Mouse (Mus musculus): ENCODE results near the gene Podxl. TPM values are rescaled to one million over a fixed set of nuclear protein-coding genes. Genes with fewer than 3 reads are reported as not detected.

Gene Podxl
- polyA plus RNA-seq, 1 experiment = 0.60 TPM

DNA sequence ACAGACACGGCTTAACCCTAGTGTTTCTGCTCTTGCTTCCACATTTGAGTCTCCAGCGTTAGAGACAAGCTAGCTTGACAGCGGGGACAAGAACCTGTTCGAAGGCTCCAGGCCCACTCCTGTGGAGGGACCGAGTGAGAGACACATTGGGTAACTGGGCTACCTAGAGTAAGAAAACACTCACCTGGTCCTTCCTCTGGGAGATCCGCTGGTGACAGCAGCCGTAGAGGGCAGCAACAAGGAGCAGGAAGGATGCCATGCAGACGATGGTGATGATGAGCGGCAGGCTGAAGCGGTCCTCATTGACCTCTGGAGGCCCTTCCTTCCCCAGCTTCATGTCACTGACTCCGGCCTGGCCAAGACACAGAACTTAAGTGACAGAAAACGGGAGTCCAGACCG is 39.7 kb downstream of the Podxl start:
- Histone ChIP-seq H3ac (ENCODE audit: control insufficient read depth, insufficient read length) (no peak overlapping the region), H3K79me2 (ENCODE audit: control insufficient read depth, insufficient read depth) (no peaks in the 10 kb centered on the region), H3K27me3 (ENCODE audit: control insufficient read depth, insufficient read depth, insufficient read length) (no peaks in the 10 kb centered on the region), H3K4me3 (no peak overlapping the region), H3K36me3 (ENCODE audit: control insufficient read depth, insufficient read depth) (no peaks in the 10 kb centered on the region), H3K4me2 (ENCODE audit: low read depth) (no peak overlapping the region)
- TF ChIP-seq E2F4 (IDR thresholded peaks at IDR 0.05; ENCODE audit: insufficient read depth) (no peak), TCF3 (IDR thresholded peaks at IDR 0.05; ENCODE audit: insufficient read length, low read depth) (no peak), MYOD1 (IDR thresholded peaks at IDR 0.05; ENCODE audit: control insufficient read depth in 1 of 3, insufficient read length in 2 of 3, low read depth in 2 of 3) (no peak), CEBPB (IDR thresholded peaks at IDR 0.05; ENCODE audit: insufficient read depth, poor library complexity, severe bottlenecking) (no peak), REST (IDR thresholded peaks at IDR 0.05; ENCODE audit: insufficient read depth, insufficient read length) (no peak), MAX (IDR thresholded peaks at IDR 0.05; ENCODE audit: low read depth) (no peak), SRF (IDR thresholded peaks at IDR 0.05; ENCODE audit: control insufficient read depth, insufficient read length, low read depth) (no peak), USF1 (IDR thresholded peaks at IDR 0.05; ENCODE audit: low read depth) (no peak)

DNA sequence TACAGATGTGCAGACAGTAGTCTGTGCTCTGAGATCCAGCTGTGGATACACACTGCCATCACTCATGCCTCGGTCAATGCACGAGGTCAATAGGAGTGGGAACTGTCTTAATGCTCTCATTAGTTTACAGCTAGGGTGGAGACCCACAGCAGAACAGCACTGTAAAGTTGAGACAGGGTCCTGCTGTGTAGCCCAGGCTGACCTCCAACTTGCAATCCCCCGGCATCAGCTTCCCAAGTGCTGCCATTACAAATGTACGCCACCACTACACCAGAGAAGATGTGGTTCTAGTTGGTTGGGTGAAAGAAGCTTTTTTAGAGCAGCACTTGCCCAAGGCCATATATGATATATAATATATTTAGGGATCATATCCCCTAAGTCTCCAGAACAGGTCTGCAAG is 40.1 kb downstream of the Podxl start:
- Histone ChIP-seq H3K79me2 (ENCODE audit: control insufficient read depth, insufficient read depth) (no peaks in the 10 kb centered on the region), H3K36me3 (ENCODE audit: control insufficient read depth, insufficient read depth) (no peaks in the 10 kb centered on the region)

DNA sequence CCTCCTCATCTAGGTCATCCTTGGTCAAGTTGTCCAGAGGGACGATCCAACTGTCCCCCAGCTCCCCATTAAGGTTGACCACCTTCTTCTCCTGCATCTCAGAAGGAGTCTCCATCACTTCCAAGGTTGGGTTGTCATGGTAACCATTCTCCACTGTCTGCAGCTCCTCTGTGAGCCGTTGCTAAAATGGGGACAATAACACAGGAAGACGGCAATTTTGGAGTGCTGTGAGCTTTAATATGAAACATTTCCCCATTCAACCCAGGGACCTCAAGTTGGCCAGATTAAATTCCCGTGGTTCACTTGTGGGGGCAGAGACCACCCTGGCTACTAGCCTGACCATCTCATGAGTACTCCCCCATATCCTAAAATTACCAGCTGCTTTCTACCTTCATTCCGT is 40.7 kb downstream of the Podxl start:
- H3K27me3 ChIP-seq (ENCODE audit: control insufficient read depth, insufficient read depth, insufficient read length) = no peaks in the 10 kb centered on the region
- H3K4me3 ChIP-seq = no peak overlapping the region
- H3ac ChIP-seq (ENCODE audit: control insufficient read depth, insufficient read length) = no peak overlapping the region
- H3K79me2 ChIP-seq (ENCODE audit: control insufficient read depth, insufficient read depth) = no peaks in the 10 kb centered on the region
- no peak overlapping the region for H3K4me2 ChIP-seq (ENCODE audit: low read depth)
- TF ChIP-seq MYOD1 (IDR thresholded peaks at IDR 0.05; ENCODE audit: control insufficient read depth in 1 of 3, insufficient read length in 2 of 3, low read depth in 2 of 3) (no peak), POLR2A (IDR thresholded peaks at IDR 0.05; ENCODE audit: insufficient read length, low read depth) (no peak), TCF3 (IDR thresholded peaks at IDR 0.05; ENCODE audit: insufficient read length, low read depth) (no peak), REST (IDR thresholded peaks at IDR 0.05; ENCODE audit: insufficient read depth, insufficient read length) (no peak), USF1 (IDR thresholded peaks at IDR 0.05; ENCODE audit: low read depth) (no peak), MYOG (IDR thresholded peaks at IDR 0.05; ENCODE audit: control insufficient read depth in 1 of 3, insufficient read depth in 1 of 3, insufficient read length in 2 of 3, low read depth in 2 of 3) (no peak), MAX (IDR thresholded peaks at IDR 0.05; ENCODE audit: low read depth) (no peak)
- no peaks in the 10 kb centered on the region for H3K36me3 ChIP-seq (ENCODE audit: control insufficient read depth, insufficient read depth)

More for the DNA sequence above, 40.1 kb downstream of the Podxl start:
- H3K4me3 ChIP-seq = no peak overlapping the region
- no peak overlapping the region for H3ac ChIP-seq (ENCODE audit: control insufficient read depth, insufficient read length)
- no peaks in the 10 kb centered on the region for H3K27me3 ChIP-seq (ENCODE audit: control insufficient read depth, insufficient read depth, insufficient read length)
- H3K4me2 ChIP-seq (ENCODE audit: low read depth) = no peak overlapping the region
- TF ChIP-seq POLR2A (IDR thresholded peaks at IDR 0.05; ENCODE audit: insufficient read length, low read depth) (no peak), REST (IDR thresholded peaks at IDR 0.05; ENCODE audit: insufficient read depth, insufficient read length) (no peak), E2F4 (IDR thresholded peaks at IDR 0.05; ENCODE audit: insufficient read depth) (no peak), CEBPB (IDR thresholded peaks at IDR 0.05; ENCODE audit: insufficient read depth, poor library complexity, severe bottlenecking) (no peak), TCF3 (IDR thresholded peaks at IDR 0.05; ENCODE audit: insufficient read length, low read depth) (no peak)

DNA sequence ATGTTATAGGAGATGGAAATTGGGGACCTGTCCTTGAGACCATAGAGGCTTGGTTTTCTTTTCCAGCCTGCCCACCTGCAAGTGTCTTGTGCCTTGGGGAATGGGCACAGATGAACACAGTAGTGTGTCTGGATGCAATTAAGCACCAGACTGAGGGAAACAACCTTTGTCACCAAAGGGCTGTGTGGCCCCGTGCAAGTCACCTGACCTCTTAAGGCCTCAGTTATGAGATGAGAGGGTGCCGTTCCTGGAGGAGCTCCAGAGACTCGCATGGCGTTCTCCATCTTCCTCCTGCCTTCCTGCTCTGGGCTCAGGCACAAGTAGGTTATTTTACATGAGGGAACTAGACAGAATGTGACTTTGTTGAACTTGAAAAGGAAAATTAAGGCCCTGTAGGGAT is 41.3 kb downstream of the Podxl start:
- Histone ChIP-seq H3K36me3 (ENCODE audit: control insufficient read depth, insufficient read depth) (no peaks in the 10 kb centered on the region), H3K4me2 (ENCODE audit: low read depth) (no peak overlapping the region), H3K27me3 (ENCODE audit: control insufficient read depth, insufficient read depth, insufficient read length) (no peaks in the 10 kb centered on the region)

DNA sequence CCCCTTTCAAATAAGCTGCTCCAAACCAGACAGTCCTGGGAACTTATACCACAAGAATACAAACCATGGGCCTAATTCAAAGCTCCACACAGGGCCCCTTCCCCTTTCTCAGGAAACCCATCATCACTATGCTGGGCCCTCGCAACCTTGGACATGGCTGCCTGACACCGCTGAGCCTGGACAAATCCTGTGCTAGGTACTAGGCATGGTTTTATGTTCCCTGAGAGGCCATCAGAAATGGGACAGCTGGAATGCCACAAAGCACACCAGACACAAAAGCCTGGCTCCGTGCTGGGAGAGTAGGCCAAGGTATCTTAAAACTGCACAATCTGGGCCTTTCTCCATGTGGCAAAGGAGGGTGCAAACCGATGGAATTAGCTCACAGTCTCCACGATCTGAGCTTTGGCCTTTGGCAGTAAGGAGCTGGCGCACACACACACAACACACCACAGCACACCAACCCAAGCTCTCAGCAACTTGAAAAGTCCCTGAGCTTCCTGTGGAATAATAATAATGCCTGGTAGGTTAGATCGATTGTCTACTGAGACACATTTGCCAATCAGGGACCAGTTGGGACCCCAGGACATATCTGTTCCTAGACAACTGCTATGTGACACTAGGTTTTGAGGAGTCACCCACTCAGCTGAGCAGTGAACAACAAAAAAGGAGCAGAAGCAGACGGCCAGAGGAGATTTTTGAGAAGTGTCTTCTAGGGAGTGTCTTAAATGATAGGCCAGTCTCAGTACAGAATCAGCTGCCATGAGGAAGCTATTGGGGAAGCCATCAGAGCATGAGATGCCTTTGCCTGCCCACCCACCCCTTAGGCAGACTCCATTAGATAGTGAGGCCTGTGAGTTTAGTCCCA is 42.1 kb downstream of the Podxl start:
- Histone ChIP-seq H3K36me3 (ENCODE audit: control insufficient read depth, insufficient read depth) (no peaks in the 10 kb centered on the region), H3K4me2 (ENCODE audit: low read depth) (no peak overlapping the region), H3K27me3 (ENCODE audit: control insufficient read depth, insufficient read depth, insufficient read length) (no peaks in the 10 kb centered on the region), H3K79me2 (ENCODE audit: control insufficient read depth, insufficient read depth) (no peaks in the 10 kb centered on the region), H3K4me3 (no peak overlapping the region), H3ac (ENCODE audit: control insufficient read depth, insufficient read length) (no peak overlapping the region)
- TF ChIP-seq E2F4 (IDR thresholded peaks at IDR 0.05; ENCODE audit: insufficient read depth) (no peak), TCF12 (IDR thresholded peaks at IDR 0.05; ENCODE audit: insufficient read depth, poor library complexity, severe bottlenecking) (no peak), USF1 (IDR thresholded peaks at IDR 0.05; ENCODE audit: low read depth) (no peak), POLR2AphosphoS2 (IDR thresholded peaks at IDR 0.05; ENCODE audit: insufficient read length, low read depth) (no peak), TCF3 (IDR thresholded peaks at IDR 0.05; ENCODE audit: insufficient read length, low read depth) (no peak), CEBPB (IDR thresholded peaks at IDR 0.05; ENCODE audit: insufficient read depth, poor library complexity, severe bottlenecking) (no peak), POLR2A (IDR thresholded peaks at IDR 0.05; ENCODE audit: insufficient read length, low read depth) (no peak), MYOG (IDR thresholded peaks at IDR 0.05; ENCODE audit: control insufficient read depth in 1 of 3, insufficient read depth in 1 of 3, insufficient read length in 2 of 3, low read depth in 2 of 3) (no peak), REST (IDR thresholded peaks at IDR 0.05; ENCODE audit: insufficient read depth, insufficient read length) (no peak), MYOD1 (IDR thresholded peaks at IDR 0.05; ENCODE audit: control insufficient read depth in 1 of 3, insufficient read length in 2 of 3, low read depth in 2 of 3) (no peak), SRF (IDR thresholded peaks at IDR 0.05; ENCODE audit: control insufficient read depth, insufficient read length, low read depth) (no peak), MAX (IDR thresholded peaks at IDR 0.05; ENCODE audit: low read depth) (no peak)

More for the DNA sequence above, 41.3 kb downstream of the Podxl start:
- Histone ChIP-seq H3K4me3 (no peak overlapping the region), H3ac (ENCODE audit: control insufficient read depth, insufficient read length) (no peak overlapping the region), H3K79me2 (ENCODE audit: control insufficient read depth, insufficient read depth) (no peaks in the 10 kb centered on the region)
- TF ChIP-seq USF1 (IDR thresholded peaks at IDR 0.05; ENCODE audit: low read depth) (no peak), TCF3 (IDR thresholded peaks at IDR 0.05; ENCODE audit: insufficient read length, low read depth) (no peak), CEBPB (IDR thresholded peaks at IDR 0.05; ENCODE audit: insufficient read depth, poor library complexity, severe bottlenecking) (no peak), MAX (IDR thresholded peaks at IDR 0.05; ENCODE audit: low read depth) (no peak), REST (IDR thresholded peaks at IDR 0.05; ENCODE audit: insufficient read depth, insufficient read length) (no peak), MYOG (IDR thresholded peaks at IDR 0.05; ENCODE audit: control insufficient read depth in 1 of 3, insufficient read depth in 1 of 3, insufficient read length in 2 of 3, low read depth in 2 of 3) (no peak), MYOD1 (IDR thresholded peaks at IDR 0.05; ENCODE audit: control insufficient read depth in 1 of 3, insufficient read length in 2 of 3, low read depth in 2 of 3) (no peak)
